Mouse (Mus musculus): ENCODE measurements around the gene Olfr355. TPM values are rescaled to one million over a fixed set of nuclear protein-coding genes. Genes with fewer than 3 reads are reported as not detected.

Olfr355 gene
- not detected in 2 replicates for polyA plus RNA-seq (2014; fragmentation: Nextera tagmentation; extraction: Ambion mirVana)

GRCm38 (mm10) chr2:36928797-36929196 lies at the start of gene Olfr355:
Olfr355 (minus strand) TSS chr2:36928897.
- no peak for ATAC-seq (ENCODE audit: low FRiP score)
- H3K27ac ChIP-seq (ENCODE audit: low read depth, low read length): no peak within 1 kb of the TSS
- H3K4me1 ChIP-seq (ENCODE audit: control insufficient read depth, insufficient read depth, low read length): no peaks in the 10 kb centered on the region
- no peak within 1 kb of the TSS for H3K9ac ChIP-seq (ENCODE audit: low read length)
- H3K4me3 ChIP-seq (ENCODE audit: low read depth, low read length): no peak within 1 kb of the TSS
- no peaks in the 10 kb centered on the region for H3K27me3 ChIP-seq (ENCODE audit: control insufficient read depth, insufficient read depth, low read length)
- H3K4me2 ChIP-seq: no peak within 1 kb of the TSS
- no peak for DNase-seq (ENCODE audit: low spot score, missing footprints)
- H3K9me3 ChIP-seq (ENCODE audit: control insufficient read depth, low read length): peaks cover 6% of the 10 kb centered on the region; the same call in 1 of the 2 replicates
- no peaks in the 10 kb centered on the region for H3K36me3 ChIP-seq (ENCODE audit: control insufficient read depth, insufficient read depth, low read length)

GRCm38 (mm10) chr2:36936821-36937220 lies 8.1 kb upstream of the Olfr355 start, which contains the start of gene Olfr356:
Olfr356 (plus strand) TSS chr2:36937121.
- DNase-seq (ENCODE audit: low spot score, missing footprints) (no peak), ATAC-seq (ENCODE audit: low FRiP score) (no peak)
- Histone ChIP-seq H3K27ac (ENCODE audit: low read depth, low read length) (no peak within 1 kb of the TSS), H3K27me3 (ENCODE audit: control insufficient read depth, insufficient read depth, low read length) (no peaks in the 10 kb centered on the region), H3K36me3 (ENCODE audit: control insufficient read depth, insufficient read depth, low read length) (no peaks in the 10 kb centered on the region), H3K9me3 (ENCODE audit: control insufficient read depth, low read length) (peaks cover 5% of the 10 kb centered on the region; the same call in 1 of the 2 replicates), H3K4me1 (ENCODE audit: control insufficient read depth, insufficient read depth, low read length) (no peaks in the 10 kb centered on the region), H3K4me3 (ENCODE audit: low read depth, low read length) (no peak within 1 kb of the TSS), H3K9ac (ENCODE audit: low read length) (no peak within 1 kb of the TSS), H3K4me2 (no peak within 1 kb of the TSS)
- WGBS: 82% methylated on average over 2 of the region's 2 CpGs

GRCm38 (mm10) chr2:36905380-36905779 lies 23.3 kb downstream of the Olfr355 start, which contains the start of gene Olfr354:
Olfr354 (plus strand) TSS chr2:36905680.
- Histone ChIP-seq H3K9ac (ENCODE audit: low read length) (no peak within 1 kb of the TSS), H3K4me1 (ENCODE audit: control insufficient read depth, insufficient read depth, low read length) (no peaks in the 10 kb centered on the region), H3K27me3 (ENCODE audit: control insufficient read depth, insufficient read depth, low read length) (no peaks in the 10 kb centered on the region), H3K4me3 (ENCODE audit: low read depth, low read length) (no peak within 1 kb of the TSS), H3K27ac (ENCODE audit: low read depth, low read length) (no peak within 1 kb of the TSS), H3K36me3 (ENCODE audit: control insufficient read depth, insufficient read depth, low read length) (no peaks in the 10 kb centered on the region), H3K9me3 (ENCODE audit: control insufficient read depth, low read length) (peaks cover 4% of the 10 kb centered on the region; the same call in 1 of the 2 replicates), H3K4me2 (no peak within 1 kb of the TSS)
- no peak for DNase-seq (ENCODE audit: low spot score, missing footprints)
- no peak for ATAC-seq (ENCODE audit: low FRiP score)

- Histone ChIP-seq H3K36me3 (ENCODE audit: control insufficient read depth, insufficient read depth, low read length) (no peaks in the 10 kb centered on the region), H3K4me2 (no peak overlapping the region), H3K9ac (ENCODE audit: low read length) (no peak overlapping the region), H3K27ac (ENCODE audit: low read depth, low read length) (no peak overlapping the region), H3K27me3 (ENCODE audit: control insufficient read depth, insufficient read depth, low read length) (no peaks in the 10 kb centered on the region), H3K4me1 (ENCODE audit: control insufficient read depth, insufficient read depth, low read length) (no peaks in the 10 kb centered on the region), H3K9me3 (ENCODE audit: control insufficient read depth, low read length) (no peaks in the 10 kb centered on the region; the same call in 1 of the 2 replicates), H3K4me3 (ENCODE audit: low read depth, low read length) (no peak overlapping the region)
- DNase-seq (ENCODE audit: low spot score, missing footprints) (no peak), ATAC-seq (ENCODE audit: low FRiP score) (no peak)
These were observed 31.6 kb downstream of the Olfr355 start for GRCm38 (mm10) chr2:36897114-36897513.

- Histone ChIP-seq H3K27me3 (ENCODE audit: control insufficient read depth, insufficient read depth, low read length) (no peaks in the 10 kb centered on the region), H3K36me3 (ENCODE audit: control insufficient read depth, insufficient read depth, low read length) (no peaks in the 10 kb centered on the region), H3K9me3 (ENCODE audit: control insufficient read depth, low read length) (no peaks in the 10 kb centered on the region; the same call in 1 of the 2 replicates), H3K4me1 (ENCODE audit: control insufficient read depth, insufficient read depth, low read length) (no peaks in the 10 kb centered on the region), H3K4me2 (no peak within 1 kb of the TSS), H3K9ac (ENCODE audit: low read length) (no peak within 1 kb of the TSS), H3K27ac (ENCODE audit: low read depth, low read length) (no peak within 1 kb of the TSS), H3K4me3 (ENCODE audit: low read depth, low read length) (no peak within 1 kb of the TSS)
- no peak for DNase-seq (ENCODE audit: low spot score, missing footprints)
- no peak for ATAC-seq (ENCODE audit: low FRiP score)
These were observed 35.9 kb downstream of the Olfr355 start, which contains the start of gene Olfr353 for GRCm38 (mm10) chr2:36892836-36893235. Olfr353 (minus strand) TSS chr2:36892936.

Other genes with a start within 250 kb of the Olfr355 start
- not detected in 2 replicates for gene Olfr346, start 243.1 kb downstream of the Olfr355 start, polyA plus RNA-seq (2014; fragmentation: Nextera tagmentation; extraction: Ambion mirVana)
- gene Olfr347, start 197.0 kb downstream of the Olfr355 start, polyA plus RNA-seq (2014; fragmentation: Nextera tagmentation; extraction: Ambion mirVana): not detected in 2 replicates
- gene Olfr348, start 144.6 kb downstream of the Olfr355 start, polyA plus RNA-seq (2014; fragmentation: Nextera tagmentation; extraction: Ambion mirVana): not detected in 2 replicates
- not detected in 2 replicates for gene Olfr50, start 138.4 kb downstream of the Olfr355 start, polyA plus RNA-seq (2014; fragmentation: Nextera tagmentation; extraction: Ambion mirVana)
- gene Olfr3, start 111.9 kb downstream of the Olfr355 start, polyA plus RNA-seq (2014; fragmentation: Nextera tagmentation; extraction: Ambion mirVana): not detected in 2 replicates
- gene Olfr350, start 82.6 kb downstream of the Olfr355 start, polyA plus RNA-seq (2014; fragmentation: Nextera tagmentation; extraction: Ambion mirVana): not detected in 2 replicates
- gene Olfr351, start 66.2 kb downstream of the Olfr355 start, polyA plus RNA-seq (2014; fragmentation: Nextera tagmentation; extraction: Ambion mirVana): not detected in 2 replicates
- not detected in 2 replicates for gene Olfr352, start 60.4 kb downstream of the Olfr355 start, polyA plus RNA-seq (2014; fragmentation: Nextera tagmentation; extraction: Ambion mirVana)
- not detected in 2 replicates for gene Olfr353, start 36.0 kb downstream of the Olfr355 start, polyA plus RNA-seq (2014; fragmentation: Nextera tagmentation; extraction: Ambion mirVana)
- not detected in 2 replicates for gene Olfr354, start 23.2 kb downstream of the Olfr355 start, polyA plus RNA-seq (2014; fragmentation: Nextera tagmentation; extraction: Ambion mirVana)
- gene Olfr356, start 8.2 kb upstream of the Olfr355 start, polyA plus RNA-seq (2014; fragmentation: Nextera tagmentation; extraction: Ambion mirVana): not detected in 2 replicates
- gene Olfr357, start 64.9 kb upstream of the Olfr355 start, polyA plus RNA-seq (2014; fragmentation: Nextera tagmentation; extraction: Ambion mirVana): not detected in 2 replicates
- not detected in 2 replicates for gene Olfr358, start 80.4 kb upstream of the Olfr355 start, polyA plus RNA-seq (2014; fragmentation: Nextera tagmentation; extraction: Ambion mirVana)
- not detected in 2 replicates for gene Olfr360, start 136.8 kb upstream of the Olfr355 start, polyA plus RNA-seq (2014; fragmentation: Nextera tagmentation; extraction: Ambion mirVana)
- not detected in 2 replicates for gene Olfr361, start 160.4 kb upstream of the Olfr355 start, polyA plus RNA-seq (2014; fragmentation: Nextera tagmentation; extraction: Ambion mirVana)
- gene Olfr362, start 189.0 kb upstream of the Olfr355 start, polyA plus RNA-seq (2014; fragmentation: Nextera tagmentation; extraction: Ambion mirVana): not detected in 2 replicates
- not detected in 2 replicates for gene Olfr364-ps1, start 210.4 kb upstream of the Olfr355 start, polyA plus RNA-seq (2014; fragmentation: Nextera tagmentation; extraction: Ambion mirVana)

Measured in midbrain, embryonic 11.5 days (tissue).